9 mouse cellular contexts compared by ENCODE assay signal in genomic region chr7:140922398-140923069, GRCm38 (mm10). TPM values are rescaled to one million over a fixed set of nuclear protein-coding genes. Genes with fewer than 3 reads are reported as not detected.
DNase-seq lines count a peak whose midpoint lies in the region.
"Had no signal": no experiment of that assay in that cellular context is flagged by ENCODE, and none has a peak within 500 bp of the region (broad histone marks: within the 10 kb centered on the region; RNA-seq: fewer than 3 reads in every experiment).

No protein-coding gene starts in this region.

- H3K27ac ChIP-seq in embryonic facial prominence, embryonic 10.5 days (replicated peaks), result no peak overlapping the region
- no peak overlapping the region; the same call in 1 of the 2 replicates for H3K27ac ChIP-seq in midbrain, embryonic 10.5 days (replicated peaks)

- H3K9me3 ChIP-seq in embryonic facial prominence, embryonic 10.5 days, result no peaks in the 10 kb centered on the region
- no peaks in the 10 kb centered on the region for H3K9me3 ChIP-seq in midbrain, embryonic 10.5 days (replicated peaks)

- H3K4me1 ChIP-seq in embryonic facial prominence, embryonic 10.5 days, result peaks cover 22% of the 10 kb centered on the region
- peaks cover 21% of the 10 kb centered on the region for H3K4me1 ChIP-seq in midbrain, embryonic 10.5 days

- H3K4me3 ChIP-seq in embryonic facial prominence, embryonic 10.5 days, result peak overlapping the region; percentile 55
- peak overlapping the region; percentile 62 for H3K4me3 ChIP-seq in midbrain, embryonic 10.5 days

- no peaks in the 10 kb centered on the region for H3K36me3 ChIP-seq in embryonic facial prominence, embryonic 10.5 days (replicated peaks)
- no peaks in the 10 kb centered on the region for H3K36me3 ChIP-seq in midbrain, embryonic 10.5 days

- intact Hi-C loops in heart, postnatal 36 days (cut with DNase I), result no loop called here

- WGBS in embryonic facial prominence, embryonic 10.5 days, result under 1% methylated on average over 49 of the region's 49 CpGs
- WGBS in midbrain, embryonic 10.5 days, result under 1% methylated on average over 49 of the region's 49 CpGs

- H3K27me3 ChIP-seq in embryonic facial prominence, embryonic 10.5 days (replicated peaks; ENCODE audit: low read depth, poor library complexity, severe bottlenecking), result peaks cover 90% of the 10 kb centered on the region
- peaks cover 88% of the 10 kb centered on the region for H3K27me3 ChIP-seq in midbrain, embryonic 10.5 days (ENCODE audit: low read depth, poor library complexity, severe bottlenecking)

- peak; percentile 50 to 56 for DNase-seq in adrenal gland, adult 18-20 months (ENCODE audit: low spot score in 2 of 2)
- no peak for DNase-seq in adrenal gland, adult 8-10 months
- DNase-seq in R1 (ENCODE audit: low read depth, low spot score), result peak; percentile 66
- DNase-seq in embryonic facial prominence, embryonic 10.5 days (ENCODE audit: low spot score), result peak; percentile 65
- DNase-seq in heart, postnatal 36 days, result peak; percentile 60 to 68
- peak; percentile 76 to 86 for DNase-seq in kidney, postnatal 4 days
- DNase-seq in midbrain, embryonic 10.5 days (ENCODE audit: low spot score), result peak; percentile 59
- peak; percentile 66 for DNase-seq in testis, postnatal 10 days (ENCODE audit: low spot score)

RNA-seq across cellular contexts. Expression of gene Nlrp6, which starts 1.8 kb away (rescaled TPM):
- 1 to 10 TPM in 1 of 2 experiments, under 1 TPM in 1; 0.96 to 1.5 TPM for total RNA-seq in adrenal gland, adult 18-20 months (2021)
- total RNA-seq in adrenal gland, adult 8-10 months (2022), result 1 to 10 TPM; 1.4 to 4.0 (median 2.9) TPM
- polyA plus RNA-seq in embryonic facial prominence, embryonic 10.5 days (2016; fragmentation: Nextera tagmentation; extraction: Ambion mirVana), result 0.19 TPM in 1 of 2 replicates, not detected in the other
- not detected for total RNA-seq in heart, postnatal 36 days (2021)
- 0.05 and 0.07 TPM in 2 replicates for polyA plus RNA-seq in midbrain, embryonic 10.5 days (2016; fragmentation: Nextera tagmentation; extraction: Ambion mirVana)
- total RNA-seq: heart, adult 18-20 months had no signal

RNA-seq across cellular contexts. Expression of gene Pgghg, which starts 18.7 kb away (rescaled TPM):
- 10 to 100 TPM; 30.4 to 32.3 TPM for total RNA-seq in adrenal gland, adult 18-20 months (2021)
- 10 to 100 TPM; 37.1 to 69.0 (median 52.9) TPM for total RNA-seq in adrenal gland, adult 8-10 months (2022)
- polyA plus RNA-seq in embryonic facial prominence, embryonic 10.5 days (2016; fragmentation: Nextera tagmentation; extraction: Ambion mirVana), result 13.5 and 14.3 TPM in 2 replicates
- 1 to 10 TPM; 4.4 to 4.9 TPM for total RNA-seq in heart, postnatal 36 days (2021)
- 15.4 and 17.1 TPM in 2 replicates for polyA plus RNA-seq in midbrain, embryonic 10.5 days (2016; fragmentation: Nextera tagmentation; extraction: Ambion mirVana)

RNA-seq across cellular contexts. Expression of gene Cox8b, which starts 22.3 kb away (rescaled TPM):
- total RNA-seq in adrenal gland, adult 18-20 months (2021), result 1,000 to 10,000 TPM; 1,018 to 1,993 TPM
- total RNA-seq in adrenal gland, adult 8-10 months (2022), result 100 to 1,000 TPM in 3 of 4 experiments, 10 to 100 TPM in 1; 73.2 to 522 (median 364) TPM
- not detected in 2 replicates for polyA plus RNA-seq in embryonic facial prominence, embryonic 10.5 days (2016; fragmentation: Nextera tagmentation; extraction: Ambion mirVana)
- 1,000 to 10,000 TPM; 2,774 to 2,839 TPM for total RNA-seq in heart, postnatal 36 days (2021)
- not detected in 2 replicates for polyA plus RNA-seq in midbrain, embryonic 10.5 days (2016; fragmentation: Nextera tagmentation; extraction: Ambion mirVana)

RNA-seq across cellular contexts. Expression of gene Ifitm5, which starts 27.6 kb away (rescaled TPM):
- 1 to 10 TPM; 1.4 to 1.7 TPM for total RNA-seq in adrenal gland, adult 18-20 months (2021)
- 1 to 10 TPM; 1.1 to 2.7 (median 1.9) TPM for total RNA-seq in adrenal gland, adult 8-10 months (2022)
- 2.9 and 3.8 TPM in 2 replicates for polyA plus RNA-seq in embryonic facial prominence, embryonic 10.5 days (2016; fragmentation: Nextera tagmentation; extraction: Ambion mirVana)
- under 1 TPM in 1 of 2 experiments, not detected in 1; 0.42 TPM for total RNA-seq in heart, postnatal 36 days (2021)
- polyA plus RNA-seq in midbrain, embryonic 10.5 days (2016; fragmentation: Nextera tagmentation; extraction: Ambion mirVana), result 1.2 and 1.3 TPM in 2 replicates

RNA-seq across cellular contexts. Expression of gene Gm45717, which starts 33.2 kb away (rescaled TPM):
- total RNA-seq in adrenal gland, adult 18-20 months (2021), result 1 to 10 TPM in 1 of 2 experiments, not detected in 1; 1.2 TPM
- total RNA-seq in adrenal gland, adult 8-10 months (2022), result not detected
- polyA plus RNA-seq in embryonic facial prominence, embryonic 10.5 days (2016; fragmentation: Nextera tagmentation; extraction: Ambion mirVana), result 0.52 TPM in 1 of 2 replicates, not detected in the other
- total RNA-seq in heart, postnatal 36 days (2021), result under 1 TPM in 1 of 2 experiments, not detected in 1; 0.76 TPM
- 0.42 TPM in 1 of 2 replicates, not detected in the other for polyA plus RNA-seq in midbrain, embryonic 10.5 days (2016; fragmentation: Nextera tagmentation; extraction: Ambion mirVana)
- total RNA-seq: heart, adult 18-20 months had no signal

Comparison
In these comparisons a context has a peak if more than half of its experiments do, and no peak if none do; other contexts are left out.
1. RNA of gene Pgghg, which starts 18.7 kb away (total RNA-seq): 37.1 to 69.0 TPM in adrenal gland, adult 8-10 months and 30.4 to 32.3 TPM in adrenal gland, adult 18-20 months; 4.4 to 4.9 TPM in heart, postnatal 36 days; every median in the first group is over 4 times any median in the second.